Mouse (Mus musculus) layer of hippocampus, postnatal 10 days (tissue): Measurements from ENCODE around the gene Etfb. TPM values are rescaled to one million over a fixed set of nuclear protein-coding genes. Genes with fewer than 3 reads are reported as not detected.
"Not testable (repeated sequence)": the region's sequence is repeated elsewhere in the genome, so short reads cannot be mapped to it uniquely, and the experiment has no call there.

Experiments
- DNase-seq, 2 experiments: peaks; one replicate each; pipeline ENCODE4 v3.0.0; 2021; ENCODE audit warnings: low spot score in 2 of 2
- long read RNA-seq: library from polyadenylated mRNA; stranded (forward); transcript quantifications from one replicate; pipeline ENCODE4 v2.0.0, GENCODE M21; 2023
- total RNA-seq, 2 experiments: library from RNA; stranded (reverse); gene quantifications; 2 replicates each; pipeline ENCODE4 v1.2.3; 2021

The Etfb gene
- 10 to 100 TPM; 61.8 to 68.0 TPM for total RNA-seq
- long read RNA-seq, transcript Etfb-201 (6 exons, 893 nt): major isoform, 69 of 93 reads
- long read RNA-seq, partial matches to known transcripts: 24 of 93 reads
- long read RNA-seq, other reads (novel, unspliced or antisense): 0 of 93 reads

DNA sequence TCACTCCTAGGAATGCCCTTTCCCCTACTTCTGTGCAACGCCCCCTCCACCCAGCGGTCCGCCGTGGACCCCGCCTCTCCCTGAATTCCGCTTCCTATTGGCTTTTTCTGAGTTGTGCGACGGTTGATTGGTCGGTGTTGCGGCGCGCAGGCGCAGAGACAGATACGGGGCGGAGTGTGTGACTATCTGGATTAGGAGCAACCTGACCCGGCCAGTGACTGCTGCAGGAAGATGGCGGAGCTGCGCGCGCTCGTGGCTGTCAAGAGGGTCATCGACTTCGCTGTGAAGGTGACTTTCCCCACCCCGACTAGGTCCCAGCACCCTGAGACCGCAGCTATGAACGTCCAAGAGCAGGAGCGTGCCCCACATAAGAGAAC lies at the start of gene Etfb, which contains the start of gene Gm45233:
Etfb (plus strand) TSS at position 167 of the 377 bp plus-strand sequence.
Gm45233 (plus strand) TSS at position 212 of the 377 bp plus-strand sequence.
- DNase-seq: peak; percentile 89 to 92

DNA sequence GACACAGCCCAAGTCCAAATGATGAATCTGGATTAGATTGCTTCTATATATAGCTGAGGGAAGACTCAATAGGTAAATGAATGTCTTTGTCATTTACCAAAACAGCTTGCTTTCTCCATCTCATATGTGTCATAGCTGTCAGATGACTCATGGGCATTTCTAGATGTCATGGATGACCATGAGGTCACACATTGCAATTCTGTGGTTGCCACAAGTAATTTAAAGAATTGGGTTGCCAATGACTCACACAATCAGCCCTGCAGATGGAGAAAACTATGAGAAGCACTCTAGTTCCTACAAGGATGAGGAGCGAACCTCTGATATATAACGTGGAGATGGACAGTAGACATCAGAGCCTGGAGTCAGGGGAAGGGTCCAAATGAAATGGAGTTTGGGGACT lies 44.4 kb upstream of the Etfb start:
- DNase-seq: no peak

DNA sequence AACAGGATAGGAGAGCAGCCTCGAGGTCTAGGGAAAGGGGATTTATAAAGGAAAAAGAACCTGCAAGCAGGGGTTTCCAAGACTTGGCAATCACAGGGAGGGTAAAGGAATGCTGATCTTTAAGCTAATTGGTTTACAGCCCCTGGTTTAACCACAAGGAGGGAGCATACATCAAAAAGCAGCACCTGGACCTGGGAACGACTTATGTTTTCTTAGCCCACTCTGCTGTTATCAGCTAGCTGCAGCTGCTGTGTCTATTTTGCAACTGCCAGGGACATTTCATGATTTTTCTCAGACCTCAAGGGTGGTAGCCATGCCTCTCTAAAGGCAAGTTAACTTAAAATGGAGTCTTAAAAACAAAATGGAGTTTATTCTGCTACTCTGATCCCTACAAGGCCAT lies 41.2 kb upstream of the Etfb start:
- no peak for DNase-seq

DNA sequence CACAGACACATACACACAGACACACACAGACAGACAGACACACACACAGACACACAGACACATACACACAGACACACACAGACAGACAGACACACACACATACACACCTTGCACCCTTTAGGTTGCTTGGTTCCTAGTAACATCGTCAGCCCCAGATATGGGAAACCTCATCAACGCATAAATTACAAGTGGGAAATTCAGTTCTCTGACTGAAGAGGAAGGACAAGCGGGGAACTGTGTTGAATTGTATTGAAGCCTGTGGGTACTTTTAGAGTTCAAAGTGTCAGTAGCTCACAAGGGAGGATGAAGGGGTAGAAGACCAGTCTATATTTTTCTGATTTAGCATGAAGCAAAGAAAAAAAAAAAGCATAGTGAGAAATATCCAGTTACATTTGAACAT lies 36.3 kb upstream of the Etfb start:
- no peak for DNase-seq

DNA sequence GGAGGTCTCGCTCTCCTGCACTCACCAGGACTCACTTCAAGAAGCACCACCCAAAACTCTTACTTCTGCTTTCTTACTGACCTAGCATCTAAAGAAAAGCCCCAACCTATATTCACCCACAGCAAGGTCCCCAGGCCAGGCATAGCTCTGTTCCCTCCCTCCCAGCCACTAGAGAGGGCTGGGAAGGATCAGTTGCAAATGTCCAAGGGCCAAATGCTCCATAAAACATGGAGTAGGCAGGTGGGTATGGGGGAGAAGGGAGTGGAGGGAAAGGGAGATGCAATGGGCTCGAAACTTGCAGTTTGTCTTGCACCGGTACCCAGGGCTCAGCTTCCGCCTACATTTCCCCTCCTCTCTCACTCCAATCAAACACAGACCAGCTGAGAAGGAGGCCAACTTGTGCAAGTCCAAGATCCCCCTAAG lies 35.7 kb upstream of the Etfb start, which contains the start of gene Siglecg:
Siglecg (plus strand) TSS at position 74 of the 423 bp plus-strand sequence.
- no peak for DNase-seq

DNA sequence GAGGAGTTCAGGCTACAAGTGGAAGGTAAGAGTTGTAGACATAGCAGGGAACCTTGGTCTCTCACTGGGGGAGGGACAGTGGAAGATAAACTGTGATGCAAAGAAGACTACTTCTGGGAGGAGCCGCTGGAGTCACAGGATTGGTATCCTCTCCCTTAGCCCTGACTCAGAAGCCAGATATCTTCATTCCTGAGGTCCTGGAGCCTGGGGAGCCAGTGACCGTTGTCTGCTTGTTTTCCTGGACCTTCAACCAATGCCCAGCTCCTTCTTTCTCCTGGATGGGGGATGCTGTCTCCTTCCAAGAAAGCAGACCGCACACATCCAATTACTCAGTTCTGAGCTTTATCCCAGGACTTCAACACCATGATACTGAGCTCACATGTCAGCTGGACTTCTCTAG lies 34.8 kb upstream of the Etfb start:
- no peak for DNase-seq

DNA sequence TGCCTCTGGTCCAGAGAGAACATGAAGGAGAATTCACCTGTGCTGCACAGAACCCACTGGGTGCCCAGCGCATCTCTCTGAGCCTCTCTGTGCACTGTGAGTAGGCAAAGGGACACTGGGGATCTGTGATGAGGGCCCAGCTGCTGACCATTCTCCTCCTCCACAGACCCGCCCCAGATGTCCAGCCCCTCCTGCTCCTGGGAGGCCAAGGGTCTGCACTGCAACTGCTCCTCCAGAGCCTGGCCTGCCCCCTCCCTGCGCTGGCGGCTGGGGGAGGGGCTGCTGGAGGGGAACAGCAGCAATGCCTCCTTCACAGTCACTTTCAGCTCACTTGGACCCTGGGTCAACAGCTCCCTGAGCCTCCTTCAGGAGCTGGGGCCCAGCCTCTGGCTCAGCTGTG lies 32.2 kb upstream of the Etfb start:
- not testable (repeated sequence) for DNase-seq

DNA sequence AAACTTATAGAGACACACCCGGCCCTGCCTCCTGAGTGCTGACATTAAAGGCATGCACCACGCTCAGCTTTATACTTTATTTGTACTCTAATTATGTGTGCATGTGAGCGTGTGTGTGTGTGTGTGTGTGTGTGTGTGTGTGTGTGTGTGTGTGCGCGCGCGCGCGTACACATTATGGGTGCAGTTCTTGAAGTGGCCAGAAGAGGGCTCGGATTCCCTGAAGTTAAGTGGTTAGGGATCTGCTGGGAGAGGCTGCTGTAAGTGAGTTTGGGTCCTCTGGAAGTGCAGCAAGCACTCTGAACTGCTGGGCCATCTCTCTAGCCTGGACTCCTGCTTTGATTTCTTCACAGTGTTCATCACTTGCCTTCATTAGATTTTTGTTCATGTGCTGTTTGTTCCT lies 26.6 kb upstream of the Etfb start:
- DNase-seq: no peak

DNA sequence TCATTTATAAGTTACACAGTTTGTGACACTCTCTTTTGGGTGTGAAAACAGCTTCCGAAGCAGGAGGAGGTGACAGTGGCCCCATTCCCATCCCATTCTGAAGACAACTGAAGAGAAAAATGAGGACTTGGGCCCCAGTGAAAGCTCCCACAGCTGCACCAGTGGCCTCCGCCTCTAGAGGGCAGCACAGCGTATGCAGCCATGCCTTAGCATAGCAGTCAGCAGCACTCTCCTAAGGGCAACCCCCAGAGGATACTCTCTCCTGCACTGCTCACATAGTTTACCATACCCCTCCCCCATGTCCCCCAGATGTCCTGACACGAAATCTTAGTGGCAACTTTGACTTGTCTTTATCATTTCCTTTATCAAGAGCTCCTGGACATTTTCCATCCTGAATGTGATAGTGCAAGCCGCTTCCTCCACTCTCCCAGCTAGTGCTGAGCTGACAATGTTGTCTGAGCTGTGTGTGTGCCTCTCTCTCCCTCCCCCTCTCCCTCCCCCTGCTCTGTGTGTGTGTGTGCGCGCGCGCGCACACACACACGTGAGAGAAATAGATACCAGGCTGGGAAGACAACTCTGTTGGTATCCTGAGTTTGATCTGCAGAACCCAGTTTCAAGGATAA lies 20.8 kb upstream of the Etfb start:
- peak; percentile 86 to 88 for DNase-seq

DNA sequence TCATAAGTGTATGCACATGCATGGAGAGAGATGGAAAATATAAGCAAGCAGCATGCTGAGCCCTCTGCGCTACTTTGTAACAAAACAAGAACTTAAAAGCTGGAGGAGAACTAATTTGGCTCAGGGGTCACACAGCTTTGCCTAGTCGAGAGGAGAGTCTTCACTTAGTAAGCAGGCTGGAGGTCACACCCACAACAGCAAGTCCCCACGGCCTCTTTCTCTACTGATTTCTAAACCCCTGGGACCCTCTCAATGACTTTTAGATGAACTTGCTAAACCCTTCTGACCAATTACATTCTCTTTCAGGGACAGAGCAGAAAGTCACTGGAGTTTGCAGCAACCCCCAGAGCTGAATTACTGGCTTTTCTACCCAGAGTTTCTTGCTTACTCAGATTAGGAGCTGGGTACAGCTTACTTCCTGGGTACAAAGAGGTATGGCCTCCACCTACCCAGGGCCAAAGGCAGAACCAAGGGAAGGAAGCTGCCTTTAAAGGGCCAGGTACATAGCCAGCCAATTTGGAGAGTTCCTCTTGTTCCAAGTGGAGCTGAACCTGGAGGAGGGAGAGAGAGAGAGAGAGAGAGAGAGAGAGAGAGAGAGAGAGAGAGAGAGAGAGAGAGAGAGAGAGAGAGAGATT lies 19.8 kb upstream of the Etfb start:
- no peak for DNase-seq

DNA sequence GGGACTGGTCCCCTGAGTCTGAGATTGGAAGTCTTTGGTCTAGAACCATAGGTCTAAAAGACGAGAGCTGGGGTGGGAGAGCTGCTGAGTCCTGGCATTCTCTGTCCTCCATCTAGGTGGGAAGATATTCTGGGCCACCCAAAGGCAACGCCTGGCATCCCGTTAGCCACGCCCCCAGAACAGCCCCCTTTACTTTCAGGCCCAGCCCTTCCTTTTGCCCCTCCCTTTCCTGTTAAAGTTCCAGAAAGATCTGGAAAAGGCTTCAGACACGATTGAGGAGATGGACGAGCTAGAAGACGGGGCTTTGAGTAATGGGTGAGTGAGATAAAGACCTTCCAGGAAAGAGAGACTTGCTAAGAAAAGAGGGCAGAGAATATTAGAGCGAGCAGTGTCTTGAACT lies 16.5 kb upstream of the Etfb start, which contains the start of gene Lim2:
Lim2 (plus strand) TSS at position 265 of the 400 bp plus-strand sequence.
- no peak for DNase-seq

DNA sequence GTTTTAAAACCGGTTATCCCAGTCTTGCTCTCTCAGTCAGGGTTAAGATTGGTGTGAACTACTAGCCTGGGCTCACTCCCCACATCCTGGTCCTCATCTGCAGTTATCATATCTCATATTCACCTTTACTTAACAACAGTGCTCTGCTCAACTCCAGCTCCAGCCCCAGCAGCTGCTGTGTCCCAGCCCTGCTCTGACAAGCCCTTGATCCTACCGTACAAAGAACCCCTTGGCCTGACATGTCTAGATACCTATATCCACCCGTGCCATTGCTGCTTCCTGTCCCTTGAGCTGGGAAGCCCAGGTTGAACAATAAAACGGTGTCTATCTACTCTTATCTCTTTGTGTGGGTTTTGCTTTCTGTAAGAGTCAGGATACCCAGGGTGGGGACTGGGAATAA lies 14.4 kb upstream of the Etfb start:
- no peak for DNase-seq

DNA sequence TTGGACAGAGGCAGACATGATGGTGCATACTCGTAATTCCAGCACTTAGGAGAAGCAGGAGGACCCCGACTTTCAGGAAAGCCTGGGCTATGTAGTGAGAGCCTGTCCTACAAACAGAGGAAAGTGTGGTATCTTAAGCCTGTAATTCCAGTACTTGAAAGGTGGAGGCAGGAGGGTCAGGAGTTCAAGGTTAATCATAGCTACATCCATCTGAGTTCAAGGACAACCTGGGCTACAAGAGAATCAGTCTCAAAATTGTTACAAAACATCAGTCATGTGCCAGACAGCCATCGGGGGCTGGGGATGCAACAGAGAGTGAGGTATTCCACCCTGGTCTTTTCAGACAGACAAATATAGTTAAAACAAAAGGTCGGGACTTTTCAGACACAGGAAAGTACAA lies 11.0 kb upstream of the Etfb start:
- DNase-seq: no peak

DNA sequence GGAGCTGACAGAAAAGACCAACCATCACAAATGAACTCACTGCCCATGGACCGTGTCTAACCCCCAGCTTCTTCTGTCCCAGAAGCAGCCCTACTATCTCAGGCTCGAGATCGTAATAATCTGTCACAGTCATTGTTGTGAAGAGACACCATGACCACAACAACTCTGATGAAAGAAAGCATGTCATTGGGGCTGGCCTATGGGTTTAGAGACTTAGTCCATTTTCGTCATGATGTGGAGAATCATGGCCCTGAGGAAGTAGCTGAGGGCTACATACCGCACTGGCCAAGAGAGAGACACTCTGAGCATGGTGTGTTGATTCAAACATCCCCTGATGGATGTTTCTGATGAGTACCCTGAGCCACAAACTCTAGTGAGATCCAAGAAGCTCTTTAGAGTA lies 9.2 kb upstream of the Etfb start:
- no peak for DNase-seq

DNA sequence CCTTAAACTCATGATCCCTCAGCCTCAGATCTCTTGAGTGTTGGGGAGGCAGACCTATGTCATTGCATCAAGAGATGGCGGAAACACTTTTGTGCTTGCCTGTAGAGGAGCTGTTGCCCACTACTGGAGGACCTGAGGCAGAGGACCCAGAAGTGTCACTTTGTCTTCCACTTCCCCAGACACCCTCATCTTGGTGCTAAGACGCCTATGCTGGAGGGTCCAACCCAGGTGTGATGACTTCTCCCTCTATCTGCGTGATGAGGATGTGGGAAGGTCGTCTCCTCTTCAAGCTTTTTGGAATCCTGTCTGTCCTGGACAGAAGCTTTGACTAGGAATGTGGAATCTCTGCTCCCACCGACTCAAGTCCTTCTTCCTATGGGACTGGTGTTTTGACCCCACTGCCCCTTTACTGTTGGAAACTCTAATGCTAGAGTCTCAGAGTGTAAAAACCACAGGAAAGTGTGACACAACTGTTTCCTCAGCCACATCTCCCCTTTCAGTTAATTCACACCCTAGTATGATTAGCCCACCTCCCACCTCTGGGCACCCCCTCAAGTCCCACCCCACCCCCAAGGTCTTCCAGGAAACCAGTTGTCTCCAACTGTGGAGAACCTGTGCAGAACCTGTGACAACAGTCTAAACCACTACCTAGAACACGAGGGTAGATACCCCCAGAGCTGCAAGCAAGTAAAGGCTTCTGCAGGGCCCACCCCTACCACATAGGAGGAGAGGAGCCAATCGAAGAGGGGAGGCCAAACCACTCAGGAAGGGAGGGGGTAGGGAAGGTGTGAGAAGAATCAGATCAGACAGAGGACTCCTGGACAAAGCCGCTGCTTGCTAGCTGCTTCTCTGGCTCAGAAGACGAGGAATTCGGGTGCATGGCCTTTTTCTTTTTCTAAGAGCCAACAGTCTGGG lies 7.3 kb upstream of the Etfb start, which contains the start of gene Nkg7:
Nkg7 (plus strand) TSS at position 733 of the 915 bp plus-strand sequence.
- DNase-seq: no peak

DNA sequence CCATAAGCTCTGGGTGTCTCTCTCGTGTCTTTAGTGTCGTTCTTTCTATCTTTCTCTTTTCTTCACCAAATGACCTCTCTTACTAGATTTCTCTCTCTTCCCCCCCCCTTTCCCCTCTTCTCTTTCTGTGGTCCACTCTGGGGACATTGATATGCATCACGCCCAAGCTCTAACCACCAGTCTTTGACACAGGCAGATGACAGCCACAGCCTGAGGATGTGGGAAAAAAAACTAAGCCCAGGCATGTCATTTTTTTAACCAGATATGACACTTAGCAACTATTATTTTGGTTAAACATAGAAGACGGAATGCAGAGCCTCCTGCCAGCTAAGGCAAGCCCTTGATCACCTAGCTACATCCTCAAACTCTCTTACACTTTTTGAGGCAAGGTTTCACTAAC lies 5.3 kb upstream of the Etfb start:
- DNase-seq: no peak

DNA sequence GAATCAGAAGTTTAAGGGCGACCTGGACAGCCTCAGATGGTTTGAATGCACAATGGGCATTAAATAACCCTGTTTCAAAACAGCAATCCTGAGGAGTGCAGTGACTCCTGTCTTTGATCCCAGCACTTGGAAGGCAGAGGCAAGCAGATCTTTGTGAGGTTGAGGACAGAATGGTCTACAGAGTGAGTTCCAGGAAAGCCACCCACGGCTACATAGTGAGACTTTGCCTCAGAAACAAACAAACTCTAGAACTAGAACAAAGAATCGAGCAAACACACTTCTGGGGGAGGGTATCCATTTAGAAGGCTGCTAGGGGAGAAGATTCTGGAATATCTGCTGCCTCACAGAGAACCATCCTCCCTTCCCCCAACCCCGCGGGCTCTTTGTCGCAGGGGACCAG lies 3.4 kb upstream of the Etfb start, which contains the start of gene Cldnd2:
Cldnd2 (plus strand) TSS at position 301 of the 400 bp plus-strand sequence.
- DNase-seq: no peak

DNA sequence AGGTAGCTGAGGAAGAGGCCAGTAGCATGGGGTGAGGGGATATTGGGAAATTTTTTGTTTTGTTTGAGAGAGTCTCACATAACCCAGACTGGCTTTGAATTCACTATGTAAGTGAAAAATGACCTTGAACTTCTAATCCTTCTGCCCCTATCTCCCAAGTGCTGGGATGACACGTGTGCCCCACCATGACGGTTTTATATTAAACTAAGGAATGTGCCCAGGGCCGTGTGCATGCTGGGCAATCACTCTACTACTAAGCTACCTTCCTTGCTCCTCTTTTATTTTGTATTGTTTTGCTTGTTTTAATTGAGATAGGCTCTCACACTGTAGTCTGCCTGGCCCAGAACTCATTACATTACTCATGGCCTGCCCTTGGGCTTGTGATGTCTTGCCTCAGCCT lies 2.8 kb upstream of the Etfb start:
- no peak for DNase-seq

DNA sequence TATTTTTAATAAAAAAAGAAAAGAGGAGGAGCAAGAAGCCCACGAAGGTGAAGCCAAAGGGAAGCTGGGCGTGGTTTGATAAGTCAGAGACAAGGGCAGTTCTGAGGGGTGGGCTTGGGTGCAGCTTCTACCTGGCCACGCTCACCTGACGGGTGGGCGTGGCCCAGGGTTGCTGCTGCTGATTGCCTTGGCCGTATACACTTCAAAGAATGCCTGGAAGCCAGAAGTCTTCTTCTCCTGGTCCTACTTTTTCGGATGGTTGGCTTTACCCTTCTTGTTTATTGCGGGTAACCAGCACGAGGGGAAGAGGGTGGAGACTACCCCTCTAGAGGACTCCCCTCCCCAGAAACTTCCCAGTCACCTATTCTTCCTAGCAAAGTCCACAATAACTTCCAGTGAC lies 1.2 kb upstream of the Etfb start:
- no peak for DNase-seq

DNA sequence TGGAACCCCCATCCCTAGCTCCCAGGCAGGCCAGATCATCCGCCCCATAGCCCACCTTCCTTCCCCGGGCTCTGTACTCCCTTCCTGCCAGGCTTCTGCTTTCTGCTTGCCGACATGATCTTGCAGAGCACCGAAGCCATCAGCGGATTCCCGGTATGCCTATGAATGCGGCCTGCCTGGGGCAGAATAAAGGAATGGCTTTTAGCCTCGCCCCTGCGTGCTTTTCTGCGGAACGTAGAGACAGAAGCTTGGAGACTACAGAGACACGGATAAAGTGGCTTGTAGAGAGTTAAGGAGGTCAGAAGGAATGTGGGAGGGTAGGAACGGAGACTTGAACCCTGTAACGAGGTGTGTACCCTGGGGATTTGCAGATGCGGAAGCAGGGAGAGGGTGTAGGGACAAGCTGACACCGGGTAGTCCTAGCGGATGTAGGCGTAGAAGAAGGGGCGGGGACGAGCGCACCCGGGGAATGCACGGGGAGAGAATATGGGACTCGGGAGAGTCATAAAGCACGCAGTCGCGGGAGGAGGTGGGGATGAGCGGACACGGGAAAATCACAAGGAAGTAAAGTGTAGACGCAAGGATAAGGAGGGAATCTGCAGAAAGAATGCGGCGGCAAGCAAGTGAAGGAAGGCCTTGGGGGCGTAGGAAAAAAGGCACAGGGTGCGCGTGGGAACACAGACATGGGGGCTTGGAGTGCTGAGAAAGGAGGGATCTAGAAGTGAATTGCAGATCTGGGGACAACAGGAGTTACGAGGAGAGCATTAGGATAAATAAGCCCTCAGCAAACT lies 562 bp upstream of the Etfb start:
- peak; percentile 55 to 67 for DNase-seq

DNA sequence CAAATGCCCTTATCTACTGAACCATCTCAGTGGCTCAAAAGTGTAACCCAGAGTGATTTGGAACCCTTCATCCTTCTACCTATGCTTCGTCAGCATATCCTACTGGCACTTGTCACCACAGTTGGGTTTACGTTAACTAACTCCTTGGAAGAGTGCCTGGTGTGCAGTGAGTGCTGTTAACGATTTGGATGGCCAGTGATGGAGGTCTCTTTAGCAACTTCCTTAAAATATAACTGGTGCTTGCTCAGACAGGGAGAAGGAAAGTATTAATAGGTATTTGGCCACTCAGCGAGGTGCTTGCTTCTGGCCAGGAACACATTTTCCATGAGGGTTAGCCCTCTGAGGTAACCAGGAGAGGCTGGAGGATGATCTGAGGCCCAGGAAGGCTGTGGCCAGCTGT lies 3.9 kb downstream of the Etfb start:
- no peak for DNase-seq
